Mouse (Mus musculus): ENCODE measurements around the gene Prkca. TPM values are rescaled to one million over a fixed set of nuclear protein-coding genes. Genes with fewer than 3 reads are reported as not detected.

Gene Prkca
- 2.5 and 5.1 TPM in 2 replicates for polyA plus RNA-seq (2012; rRNA removed)

GRCm38 (mm10) chr11:108343789-108344462 lies at the start of gene Prkca:
TSS of gene Prkca (minus strand) at chr11:108343928.

GRCm38 (mm10) chr11:108342781-108343768 lies 653 bp downstream of the Prkca start, which contains the start of gene Apoh:
TSS of gene Apoh (plus strand) at chr11:108343354.

GRCm38 (mm10) chr11:107914634-107915226 lies 429.0 kb downstream of the Prkca start, which contains the start of gene Cacng5:
TSS of gene Cacng5 (minus strand) at chr11:107915055.

Other genes starting within 250 kb of the Prkca start
- 0.26 and 1.3 TPM in 2 replicates for gene Apoh, start 574 bp downstream of the Prkca start, polyA plus RNA-seq (2012; rRNA removed)
- 0.44 and 0.47 TPM in 2 replicates for gene Cep112, start 81.3 kb upstream of the Prkca start, polyA plus RNA-seq (2012; rRNA removed)

Measured in ovary, adult 2 months (tissue).